Mouse (Mus musculus): Measurements from ENCODE around the gene Ccnl1.

Ccnl1 gene

GRCm38 (mm10) chr3:65958840-65959185 lies 764 bp upstream of the Ccnl1 start:
- peak; percentile 13 to 29 for DNase-seq

- peak; percentile 64 to 67 for DNase-seq
These were observed 563 bp downstream of the Ccnl1 start for GRCm38 (mm10) chr3:65957271-65958101.

GRCm38 (mm10) chr3:65954499-65955391 lies 3.3 kb downstream of the Ccnl1 start:
- DNase-seq: no peak

- DNase-seq: peak; percentile 58 to 75
These were observed 7.2 kb downstream of the Ccnl1 start for GRCm38 (mm10) chr3:65950831-65951365.

- DNase-seq: no peak
These were observed 7.7 kb downstream of the Ccnl1 start for GRCm38 (mm10) chr3:65950304-65950703.

- no peak for DNase-seq
These were observed 12.6 kb downstream of the Ccnl1 start for GRCm38 (mm10) chr3:65945277-65945932.

GRCm38 (mm10) chr3:65944713-65945112 lies 13.3 kb downstream of the Ccnl1 start:
- no peak for DNase-seq

GRCm38 (mm10) chr3:65943453-65943852 lies 14.6 kb downstream of the Ccnl1 start:
- DNase-seq: no peak

- DNase-seq: no peak
These were observed 17.0 kb downstream of the Ccnl1 start for GRCm38 (mm10) chr3:65941052-65941451.

GRCm38 (mm10) chr3:65938211-65938610 lies 19.8 kb downstream of the Ccnl1 start:
- DNase-seq: no peak

GRCm38 (mm10) chr3:65936384-65936783 lies 21.7 kb downstream of the Ccnl1 start:
- no peak for DNase-seq

GRCm38 (mm10) chr3:65935153-65935552 lies 22.9 kb downstream of the Ccnl1 start:
- no peak for DNase-seq

- DNase-seq: peak; percentile 44 to 49
These were observed 24.3 kb downstream of the Ccnl1 start for GRCm38 (mm10) chr3:65933726-65934125.

GRCm38 (mm10) chr3:65931542-65931941 lies 26.5 kb downstream of the Ccnl1 start:
- DNase-seq: no peak

GRCm38 (mm10) chr3:65930636-65931035 lies 27.4 kb downstream of the Ccnl1 start:
- peak in 1 of 2 experiments; percentile 18 for DNase-seq

- DNase-seq: peak; percentile 66 to 75
These were observed 28.0 kb downstream of the Ccnl1 start for GRCm38 (mm10) chr3:65929821-65930633.

GRCm38 (mm10) chr3:65929304-65929783 lies 28.7 kb downstream of the Ccnl1 start:
- peak; percentile 43 to 45 for DNase-seq

GRCm38 (mm10) chr3:65928614-65929272 lies 29.3 kb downstream of the Ccnl1 start:
- DNase-seq: no peak

- peak; percentile 26 to 31 for DNase-seq
These were observed 30.4 kb downstream of the Ccnl1 start for GRCm38 (mm10) chr3:65927685-65928084.

- no peak for DNase-seq
These were observed 30.9 kb downstream of the Ccnl1 start for GRCm38 (mm10) chr3:65927101-65927501.

GRCm38 (mm10) chr3:65926426-65926825 lies 31.6 kb downstream of the Ccnl1 start:
- DNase-seq: no peak

Data from cerebellum, postnatal 36 days (tissue).